Mouse (Mus musculus): ENCODE measurements at regions not wholly inside any gene's neighbourhood (a gene's known extent, or its start where the extent isn't known, plus 50 kb on each side); places are given as distances from the start of the nearest gene placed in this dataset.

GRCm38 (mm10) chr1:3012530-3012929 lies 1795.2 kb upstream of the Gm37988 start:
- ATAC-seq (ENCODE audit: low TSS enrichment), result no peak

GRCm38 (mm10) chr1:3062759-3063158 lies 1744.9 kb upstream of the Gm37988 start:
- no peak for ATAC-seq (ENCODE audit: low TSS enrichment)

- ATAC-seq (ENCODE audit: low TSS enrichment), result no peak
These were observed 1713.3 kb upstream of the Gm37988 start for GRCm38 (mm10) chr1:3094375-3094774.

- peak; percentile 99 for ATAC-seq (ENCODE audit: low TSS enrichment)
These were observed 1712.8 kb upstream of the Gm37988 start for GRCm38 (mm10) chr1:3094910-3095309.

GRCm38 (mm10) chr1:3113564-3113963 lies 1694.1 kb upstream of the Gm37988 start:
- ATAC-seq (ENCODE audit: low TSS enrichment), result 0 out of 2 replicates have a peak, but pooled peaks have one; percentile 34

- peak; percentile 83 for ATAC-seq (ENCODE audit: low TSS enrichment)
These were observed 1687.9 kb upstream of the Gm37988 start for GRCm38 (mm10) chr1:3119498-3120391.

GRCm38 (mm10) chr1:3120392-3120690 lies 1687.4 kb upstream of the Gm37988 start:
- ATAC-seq (ENCODE audit: low TSS enrichment), result peak; percentile 94

GRCm38 (mm10) chr1:3121288-3121687 lies 1686.4 kb upstream of the Gm37988 start:
- peak; percentile 73 for ATAC-seq (ENCODE audit: low TSS enrichment)

GRCm38 (mm10) chr1:3121745-3122144 lies 1685.9 kb upstream of the Gm37988 start:
- no peak for ATAC-seq (ENCODE audit: low TSS enrichment)

Data from frontal cortex, adult (tissue).